Mouse (Mus musculus): Measurements from ENCODE around the gene Pgs1. TPM values are rescaled to one million over a fixed set of nuclear protein-coding genes. Genes with fewer than 3 reads are reported as not detected.

Pgs1 gene
- total RNA-seq, 2 experiments from 2014 or later = 18.4 to 18.6 TPM

- no peak for DNase-seq
Measured at GRCm38 (mm10) chr11:117975211-117975967, 10.7 kb upstream of the Pgs1 start.

- DNase-seq = peak; percentile 65
Measured at GRCm38 (mm10) chr11:117976081-117976582, 10.0 kb upstream of the Pgs1 start.

- DNase-seq = no peak
Measured at GRCm38 (mm10) chr11:117977694-117978360, 8.3 kb upstream of the Pgs1 start.

- no peak for DNase-seq
Measured at GRCm38 (mm10) chr11:117979388-117979787, 6.7 kb upstream of the Pgs1 start.

GRCm38 (mm10) chr11:117982426-117982825, 3.7 kb upstream of the Pgs1 start:
- no peak for DNase-seq

- DNase-seq = no peak
Measured at GRCm38 (mm10) chr11:117983770-117984169, 2.3 kb upstream of the Pgs1 start.

GRCm38 (mm10) chr11:117987032-117987451, 950 bp downstream of the Pgs1 start:
- no peak for DNase-seq

GRCm38 (mm10) chr11:117987968-117988367, 1.9 kb downstream of the Pgs1 start:
- no peak for DNase-seq

GRCm38 (mm10) chr11:117989241-117989640, 3.1 kb downstream of the Pgs1 start:
- no peak for DNase-seq

GRCm38 (mm10) chr11:117989926-117990325, 3.8 kb downstream of the Pgs1 start:
- DNase-seq = no peak

GRCm38 (mm10) chr11:117991502-117992470, 5.7 kb downstream of the Pgs1 start:
- DNase-seq = no peak

- no peak for DNase-seq
Measured at GRCm38 (mm10) chr11:117993190-117994175, 7.4 kb downstream of the Pgs1 start.

GRCm38 (mm10) chr11:117994250-117995057, 8.4 kb downstream of the Pgs1 start:
- no peak for DNase-seq

GRCm38 (mm10) chr11:117995255-117995654, 9.2 kb downstream of the Pgs1 start:
- no peak for DNase-seq

GRCm38 (mm10) chr11:117995661-117996060, 9.6 kb downstream of the Pgs1 start:
- DNase-seq = no peak

- DNase-seq = no peak
Measured at GRCm38 (mm10) chr11:117996066-117996465, 10.0 kb downstream of the Pgs1 start.

- no peak for DNase-seq
Measured at GRCm38 (mm10) chr11:117997085-117997484, 11.0 kb downstream of the Pgs1 start.

- no peak for DNase-seq
Measured at GRCm38 (mm10) chr11:117998356-117998755, 12.3 kb downstream of the Pgs1 start.

GRCm38 (mm10) chr11:117999260-117999934, 13.3 kb downstream of the Pgs1 start:
- DNase-seq = no peak

Data from gastrocnemius, postnatal 25 days (tissue).